Mouse (Mus musculus) adrenal gland, adult 8-10 months (tissue): ENCODE data around the gene Mcm2. TPM values are rescaled to one million over a fixed set of nuclear protein-coding genes. Genes with fewer than 3 reads are reported as not detected.

Experiments used
- DNase-seq: peaks from one replicate; pipeline ENCODE4 v3.0.0; 2022
- total RNA-seq, 4 experiments: library from RNA; stranded (reverse); gene quantifications; 2 replicates each; pipeline ENCODE4 v1.2.4; 2022

Gene Mcm2
- total RNA-seq, 4 experiments from 2014 or later = 26.9 to 51.6 (median 35.2) TPM

- no peak for DNase-seq
Measured at GRCm38 (mm10) chr6:88844901-88845565, 53.5 kb downstream of the Mcm2 start.

DNA sequence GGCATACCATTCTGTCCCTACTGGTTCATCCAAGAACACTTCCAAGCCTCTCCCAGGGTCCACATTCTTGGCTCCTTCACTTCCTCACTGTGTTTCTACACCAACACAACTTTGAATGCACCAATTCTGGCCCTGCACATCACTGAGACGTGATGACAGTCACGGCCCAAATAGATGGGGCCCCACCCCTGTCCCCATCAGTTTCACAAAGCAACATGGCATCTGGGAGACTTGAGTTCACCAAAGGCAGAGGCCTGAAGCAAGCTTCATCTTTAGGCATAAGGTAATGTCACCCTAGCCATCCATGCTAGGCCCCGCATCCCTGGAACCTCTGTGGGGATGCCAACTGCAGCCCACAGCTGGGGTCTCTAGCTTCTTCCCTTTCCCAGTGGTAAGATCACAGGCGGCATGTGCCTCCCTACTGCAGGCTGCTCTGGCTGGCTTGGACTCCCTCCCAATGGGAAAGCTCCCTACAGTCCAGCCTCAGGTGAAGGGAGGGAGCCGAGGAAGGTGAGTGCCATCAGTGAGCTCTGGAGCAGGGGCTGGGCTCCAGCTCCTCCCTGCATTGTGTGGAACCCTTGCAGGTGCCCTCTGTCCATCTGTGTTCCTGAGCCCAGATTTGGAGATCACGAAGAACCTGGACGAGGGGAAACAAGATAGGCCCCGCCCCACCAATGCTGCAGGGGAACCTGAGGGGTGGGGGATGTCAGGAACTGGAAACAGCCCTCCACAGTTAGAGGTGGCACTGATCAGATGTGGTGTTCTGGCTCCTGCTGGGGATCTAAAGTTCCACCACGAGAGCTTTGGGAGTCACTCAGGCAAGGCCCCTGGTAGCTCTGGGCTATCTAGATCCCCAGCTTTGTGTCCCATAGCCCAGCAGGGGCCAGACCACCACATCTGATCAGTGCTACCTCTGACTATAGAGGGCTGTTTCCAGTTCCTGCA lies 54.5 kb downstream of the Mcm2 start:
- DNase-seq = no peak

- DNase-seq = no peak
Measured at GRCm38 (mm10) chr6:88843241-88843640, 55.3 kb downstream of the Mcm2 start.

- no peak for DNase-seq
Measured at GRCm38 (mm10) chr6:88842731-88843151, 55.8 kb downstream of the Mcm2 start.

- DNase-seq = peak; percentile 100
Measured at GRCm38 (mm10) chr6:88841781-88842689, 56.5 kb downstream of the Mcm2 start, which contains the start of gene Abtb1. Gene Abtb1 (minus strand): TSS chr6:88841984.

- no peak for DNase-seq
Measured at GRCm38 (mm10) chr6:88841514-88841780, 57.1 kb downstream of the Mcm2 start.

DNA sequence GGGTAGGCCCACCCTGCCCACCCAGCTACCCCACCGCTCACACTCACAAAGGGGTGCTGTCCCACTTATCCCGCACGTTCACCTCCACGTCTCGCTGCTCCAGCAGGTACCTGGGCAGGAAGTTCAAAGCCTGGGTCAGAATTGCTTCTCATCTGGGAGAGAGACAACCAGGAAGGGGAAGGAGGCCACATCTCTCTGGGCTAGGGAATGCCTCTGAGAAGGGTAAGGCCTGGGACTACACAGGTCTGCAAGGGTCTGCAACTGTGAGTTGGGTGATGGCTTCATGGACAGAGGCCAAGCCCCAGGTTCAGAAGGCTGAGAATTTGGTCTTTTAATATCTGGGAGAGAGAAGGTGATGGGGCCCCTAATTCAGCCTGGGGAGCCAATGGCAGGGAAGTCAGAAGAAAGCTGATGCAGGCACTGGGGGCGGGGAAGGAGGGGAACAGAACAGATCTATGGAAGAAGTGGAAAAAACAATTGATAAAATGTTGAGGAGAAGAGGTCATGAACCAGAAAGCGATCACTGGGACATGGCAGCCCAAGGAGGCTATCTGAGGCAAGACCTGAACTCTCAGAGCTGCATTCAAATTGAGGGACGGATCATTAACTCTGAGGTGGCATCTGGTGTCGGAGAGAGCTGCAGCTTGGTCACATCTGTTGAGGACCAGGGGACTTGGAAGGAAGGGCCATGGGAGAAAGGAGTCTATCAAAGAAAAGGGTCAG lies 57.6 kb downstream of the Mcm2 start:
- DNase-seq = no peak

DNA sequence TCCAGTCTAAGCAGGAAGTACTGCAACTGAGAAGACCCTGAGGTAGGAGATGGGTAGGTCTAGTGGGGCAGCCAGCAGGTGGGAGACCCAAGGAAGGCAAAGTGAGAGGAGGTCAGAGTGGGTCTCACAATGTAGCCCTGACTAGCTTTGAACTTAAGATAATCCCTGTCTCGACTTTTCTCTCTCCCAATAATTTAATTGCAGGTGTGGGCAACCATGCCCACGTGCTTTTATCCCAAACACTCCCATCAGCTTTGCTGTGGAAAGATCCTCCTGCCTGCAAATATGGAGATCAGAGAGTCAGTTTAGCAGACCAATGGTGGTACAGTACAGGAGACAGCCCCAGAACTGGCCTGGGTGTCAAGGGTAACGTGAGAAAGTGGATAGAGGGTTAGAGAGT lies 58.4 kb downstream of the Mcm2 start:
- no peak for DNase-seq

DNA sequence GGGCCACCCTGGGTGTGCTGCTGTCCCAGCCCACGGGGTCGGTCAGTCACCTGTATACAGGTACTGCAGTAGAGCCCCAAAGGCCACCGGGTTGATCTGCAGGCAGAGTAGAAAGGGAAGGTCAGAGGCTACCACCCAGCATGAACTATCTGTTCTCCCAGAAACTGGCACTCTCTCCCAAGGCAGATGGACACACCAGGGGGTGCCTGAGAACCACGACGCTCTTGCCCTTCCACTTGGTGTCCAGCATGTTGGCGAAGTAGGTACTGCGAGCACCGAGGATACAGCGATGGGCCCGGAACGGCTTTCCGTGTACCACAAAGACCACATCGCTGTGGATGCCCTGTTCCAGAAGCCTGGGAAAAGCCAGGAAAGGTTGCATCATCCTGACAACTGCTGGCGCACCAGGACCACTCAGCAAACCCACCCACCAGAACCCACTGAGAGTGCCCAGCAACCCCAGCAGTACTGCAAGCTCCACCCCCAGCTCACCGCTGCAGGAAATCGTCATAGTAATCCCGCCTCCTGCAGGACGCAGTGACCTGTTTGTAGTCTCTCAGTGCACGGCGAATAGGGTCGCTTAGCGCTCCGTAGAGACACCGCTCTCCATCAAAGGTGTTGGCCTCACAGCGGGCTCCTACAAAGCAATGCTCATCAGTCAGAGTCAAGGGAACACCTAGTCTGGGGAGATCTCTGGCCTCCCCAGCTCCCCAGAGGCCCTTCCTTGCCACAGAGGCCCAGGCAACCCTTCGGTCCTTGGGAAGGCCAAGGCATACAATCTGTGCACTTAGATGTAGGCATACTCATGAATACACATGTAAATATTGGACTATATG lies 59.2 kb downstream of the Mcm2 start:
- no peak for DNase-seq

- no peak for DNase-seq
Measured at GRCm38 (mm10) chr6:88838613-88839012, 60.0 kb downstream of the Mcm2 start.

GRCm38 (mm10) chr6:88837999-88838398 lies 60.6 kb downstream of the Mcm2 start:
- no peak for DNase-seq

- no peak for DNase-seq
Measured at GRCm38 (mm10) chr6:88836178-88836819, 62.3 kb downstream of the Mcm2 start.

DNA sequence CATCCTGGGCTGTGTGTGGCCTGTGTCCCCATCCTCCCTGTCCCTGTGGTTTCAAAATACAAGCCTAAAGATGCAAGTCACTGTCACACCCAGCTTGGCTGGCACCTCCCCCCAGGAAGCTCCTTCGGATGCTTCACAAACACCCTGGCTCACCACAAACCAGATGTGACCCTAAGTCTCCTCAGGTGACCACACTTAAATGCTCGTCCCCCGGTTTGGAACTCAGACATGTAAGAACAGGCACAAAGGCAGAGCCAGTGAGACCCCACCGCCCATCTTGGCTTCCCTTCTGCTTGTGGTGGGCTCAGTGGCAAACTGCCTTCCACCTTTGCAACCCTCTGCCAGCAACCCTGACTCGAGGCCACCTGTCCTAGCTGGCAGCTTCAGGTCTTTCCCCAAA lies 63.5 kb downstream of the Mcm2 start:
- no peak for DNase-seq

Other genes starting within 250 kb of the Mcm2 start
- 100 to 1,000 TPM in 3 of 4 experiments, 10 to 100 TPM in 1; 99.2 to 165 (median 135) TPM for gene Mgll, start 174.4 kb downstream of the Mcm2 start, total RNA-seq
- 10 to 100 TPM; 32.5 to 43.7 (median 39.8) TPM for gene Abtb1, start 56.8 kb downstream of the Mcm2 start, total RNA-seq
- 100 to 1,000 TPM in 2 of 4 experiments, 10 to 100 TPM in 2; 40.6 to 123 (median 83.0) TPM for gene Podxl2, start 23.7 kb downstream of the Mcm2 start, total RNA-seq
- 100 to 1,000 TPM; 122 to 168 (median 148) TPM for gene Tpra1, start 3.5 kb upstream of the Mcm2 start, total RNA-seq